13 mouse cellular contexts compared by ENCODE assay signal in genomic region chr4:130913511-130913910, GRCm38 (mm10). TPM values are rescaled to one million over a fixed set of nuclear protein-coding genes. Genes with fewer than 3 reads are reported as not detected.
A peak's percentile ranks its signal among the peaks of the same experiment; 100 is the strongest.
DNase-seq lines count a peak whose midpoint lies in the region; ATAC-seq and TF ChIP-seq lines count a peak whose summit lies in the region.
"Had no signal": no experiment of that assay in that cellular context is flagged by ENCODE, and none has a peak within 500 bp of the region (broad histone marks: within the 10 kb centered on the region; RNA-seq: fewer than 3 reads in every experiment).

No protein-coding gene starts in this region.

- no peak overlapping the region for H3K27ac ChIP-seq in heart, embryonic 13.5 days (replicated peaks)
- peak overlapping the region; percentile 96 for H3K27ac ChIP-seq in spleen, adult 2 months (ENCODE audit: insufficient read depth, low read length)
- H3K27ac ChIP-seq in limb, embryonic 14.5 days (replicated peaks; ENCODE audit: low read depth, low read length) = no peak overlapping the region
- peak overlapping the region; percentile 7; the same call in 1 of the 2 replicates for H3K27ac ChIP-seq in stomach, embryonic 15.5 days
- H3K27ac ChIP-seq in neural tube, embryonic 15.5 days (replicated peaks) = no peak overlapping the region
- H3K27ac ChIP-seq: hindbrain, postnatal 0 days; neural tube, embryonic 13.5 days had no signal

- no peak for ATAC-seq in heart, embryonic 13.5 days (ENCODE audit: extremely low read depth, insufficient number of reproducible peaks, low FRiP score, low TSS enrichment)
- ATAC-seq in limb, embryonic 14.5 days (ENCODE audit: low FRiP score, low read depth) = no peak
- no peak for ATAC-seq in stomach, embryonic 15.5 days (ENCODE audit: insufficient read depth, low FRiP score, low read depth)
- no peak for ATAC-seq in neural tube, embryonic 15.5 days (ENCODE audit: low FRiP score)
- ATAC-seq: hindbrain, postnatal 0 days had no signal

- no peaks in the 10 kb centered on the region for H3K9me3 ChIP-seq in heart, embryonic 13.5 days
- no peaks in the 10 kb centered on the region for H3K9me3 ChIP-seq in limb, embryonic 14.5 days (ENCODE audit: control insufficient read depth, low read length)
- no peaks in the 10 kb centered on the region for H3K9me3 ChIP-seq in stomach, embryonic 15.5 days
- no peaks in the 10 kb centered on the region for H3K9me3 ChIP-seq in neural tube, embryonic 15.5 days (replicated peaks)
- H3K9me3 ChIP-seq: neural tube, embryonic 13.5 days had no signal

- H3K4me3 ChIP-seq in heart, embryonic 13.5 days = peak overlapping the region; percentile 13; the same call in 1 of the 2 replicates
- H3K4me3 ChIP-seq in spleen, adult 2 months (ENCODE audit: extremely low read depth, insufficient read depth, insufficient read length) = peak overlapping the region; percentile 97
- no peak overlapping the region for H3K4me3 ChIP-seq in limb, embryonic 14.5 days (replicated peaks; ENCODE audit: low read length)
- peak overlapping the region; percentile 8; the same call in 1 of the 2 replicates for H3K4me3 ChIP-seq in stomach, embryonic 15.5 days (replicated peaks)
- no peak overlapping the region for H3K4me3 ChIP-seq in neural tube, embryonic 15.5 days (replicated peaks)
- H3K4me3 ChIP-seq: neural tube, embryonic 13.5 days had no signal

- peaks cover 38% of the 10 kb centered on the region for H3K4me1 ChIP-seq in heart, embryonic 13.5 days
- H3K4me1 ChIP-seq in spleen, adult 2 months (ENCODE audit: control insufficient read depth, insufficient read depth, insufficient read length) = peaks cover 56% of the 10 kb centered on the region; the same call in 1 of the 2 replicates
- H3K4me1 ChIP-seq in limb, embryonic 14.5 days (ENCODE audit: control insufficient read depth, insufficient read depth, low read length) = peaks cover 9% of the 10 kb centered on the region; the same call in 1 of the 2 replicates
- 0 out of 2 replicates have a peak, but pooled peaks cover 3% of the 10 kb centered on the region for H3K4me1 ChIP-seq in stomach, embryonic 15.5 days
- H3K4me1 ChIP-seq in neural tube, embryonic 15.5 days = no peaks in the 10 kb centered on the region

- TF ChIP-seq POLR2A in spleen, adult 2 months (IDR thresholded peaks at IDR 0.05; ENCODE audit: low read depth, low read length) = no peak
- TF ChIP-seq POLR2A in limb, embryonic 14.5 days (IDR thresholded peaks at IDR 0.05; ENCODE audit: borderline replicate concordance, extremely low read depth, insufficient read depth, insufficient read length) = no peak

- H3K9ac ChIP-seq in heart, embryonic 13.5 days = no peak overlapping the region
- 0 out of 2 replicates have a peak overlapping the region, but pooled peaks have one; percentile 14 for H3K9ac ChIP-seq in limb, embryonic 14.5 days (ENCODE audit: low read depth, low read length, severe bottlenecking)
- no peak overlapping the region for H3K9ac ChIP-seq in stomach, embryonic 15.5 days
- H3K9ac ChIP-seq in neural tube, embryonic 15.5 days (replicated peaks) = no peak overlapping the region
- H3K9ac ChIP-seq: neural tube, embryonic 13.5 days had no signal

- H3K27me3 ChIP-seq in heart, embryonic 13.5 days (replicated peaks) = no peaks in the 10 kb centered on the region
- no peaks in the 10 kb centered on the region for H3K27me3 ChIP-seq in spleen, adult 2 months (ENCODE audit: control insufficient read depth, insufficient read depth, low read length)
- H3K27me3 ChIP-seq in limb, embryonic 14.5 days (ENCODE audit: control insufficient read depth, insufficient read depth, low read length) = no peaks in the 10 kb centered on the region
- no peaks in the 10 kb centered on the region for H3K27me3 ChIP-seq in stomach, embryonic 15.5 days (replicated peaks)
- H3K27me3 ChIP-seq in neural tube, embryonic 15.5 days (replicated peaks) = no peaks in the 10 kb centered on the region
- H3K27me3 ChIP-seq: neural tube, embryonic 13.5 days had no signal

- no peak for DNase-seq in heart, adult 8-10 months (ENCODE audit: low spot score)
- DNase-seq in spleen, adult 2 months (ENCODE audit: low read depth in 1 of 2, low spot score in 2 of 2) = no peak
- no peak for DNase-seq in spleen, postnatal 14 days (ENCODE audit: low spot score in 2 of 2)
- no peak for DNase-seq in limb, embryonic 14.5 days (ENCODE audit: low spot score)
- DNase-seq in cerebellum, postnatal 4 days (ENCODE audit: low spot score in 2 of 2) = no peak
- DNase-seq: cerebellum, adult 11-12 months; gastrocnemius, postnatal 14 days had no signal

- H3K36me3 ChIP-seq in heart, embryonic 13.5 days = no peaks in the 10 kb centered on the region
- peaks cover 6% of the 10 kb centered on the region; the same call in 1 of the 2 replicates for H3K36me3 ChIP-seq in spleen, adult 2 months (ENCODE audit: control insufficient read depth, insufficient read depth, low read length)
- H3K36me3 ChIP-seq in limb, embryonic 14.5 days (ENCODE audit: control insufficient read depth, insufficient read depth, low read length) = no peaks in the 10 kb centered on the region
- H3K36me3 ChIP-seq in stomach, embryonic 15.5 days = no peaks in the 10 kb centered on the region
- H3K36me3 ChIP-seq in neural tube, embryonic 15.5 days = no peaks in the 10 kb centered on the region
- H3K36me3 ChIP-seq: neural tube, embryonic 13.5 days had no signal

- no peak for TF ChIP-seq CTCF in spleen, adult 2 months (IDR thresholded peaks at IDR 0.05; ENCODE audit: extremely low read depth, insufficient read depth, insufficient read length, insufficient replicate concordance)

- 66% methylated on average over 3 of the region's 3 CpGs for WGBS in heart, embryonic 13.5 days
- 5% methylated on average over 3 of the region's 3 CpGs for WGBS in spleen, adult 2 months
- WGBS in limb, embryonic 14.5 days = 79% methylated on average over 3 of the region's 3 CpGs
- WGBS in stomach, embryonic 15.5 days = 61% methylated on average over 3 of the region's 3 CpGs
- 89% methylated on average over 3 of the region's 3 CpGs for WGBS in neural tube, embryonic 15.5 days

- no peak overlapping the region for H3K4me2 ChIP-seq in heart, embryonic 13.5 days
- H3K4me2 ChIP-seq in limb, embryonic 14.5 days (replicated peaks; ENCODE audit: low read depth, low read length, severe bottlenecking) = no peak overlapping the region
- no peak overlapping the region for H3K4me2 ChIP-seq in stomach, embryonic 15.5 days
- no peak overlapping the region; the same call in 1 of the 2 replicates for H3K4me2 ChIP-seq in neural tube, embryonic 15.5 days
- H3K4me2 ChIP-seq: neural tube, embryonic 13.5 days had no signal

RNA-seq across cellular contexts. Expression of gene Laptm5, which starts 0.6 kb away (rescaled TPM):
- polyA plus RNA-seq in heart, embryonic 13.5 days (2015; fragmentation: Nextera tagmentation; extraction: Ambion mirVana) = 20.1 and 25.9 TPM in 2 replicates
- total RNA-seq in heart, adult 8-10 months (2022) = 10 to 100 TPM in 3 of 4 experiments, 1 to 10 TPM in 1; 9.9 to 35.1 (median 12.5) TPM
- polyA plus RNA-seq in spleen, adult 2 months (2012; rRNA removed) = 903 and 1,004 TPM in 2 replicates
- 45.5 and 55.1 TPM in 2 replicates for polyA plus RNA-seq in limb, embryonic 14.5 days (2012; rRNA removed)
- 69.2 and 75.8 TPM in 2 replicates for polyA plus RNA-seq in limb, embryonic 14.5 days (2014; fragmentation: Nextera tagmentation; extraction: Ambion mirVana)
- polyA plus RNA-seq in stomach, embryonic 15.5 days (2015; fragmentation: Nextera tagmentation; extraction: Ambion mirVana) = 49.7 and 49.9 TPM in 2 replicates
- polyA plus RNA-seq in neural tube, embryonic 15.5 days (2015; fragmentation: Nextera tagmentation; extraction: Ambion mirVana) = 29.8 and 64.3 TPM in 2 replicates

RNA-seq across cellular contexts. Expression of gene Matn1, which starts 30.7 kb away (rescaled TPM):
- 0.09 TPM in 1 of 2 replicates, not detected in the other for polyA plus RNA-seq in heart, embryonic 13.5 days (2015; fragmentation: Nextera tagmentation; extraction: Ambion mirVana)
- not detected for total RNA-seq in heart, adult 8-10 months (2022)
- 0.23 and 0.29 TPM in 2 replicates for polyA plus RNA-seq in spleen, adult 2 months (2012; rRNA removed)
- polyA plus RNA-seq in limb, embryonic 14.5 days (2012; rRNA removed) = 471 and 564 TPM in 2 replicates
- polyA plus RNA-seq in limb, embryonic 14.5 days (2014; fragmentation: Nextera tagmentation; extraction: Ambion mirVana) = 87.5 and 113 TPM in 2 replicates
- 0.06 TPM in 1 of 2 replicates, not detected in the other for polyA plus RNA-seq in stomach, embryonic 15.5 days (2015; fragmentation: Nextera tagmentation; extraction: Ambion mirVana)
- polyA plus RNA-seq in neural tube, embryonic 15.5 days (2015; fragmentation: Nextera tagmentation; extraction: Ambion mirVana) = 3.0 and 10.8 TPM in 2 replicates
- total RNA-seq: gastrocnemius, postnatal 14 days had no signal
- polyA plus RNA-seq: C2C12 had no signal

Comparison
In these comparisons a context has a peak if more than half of its experiments do, and no peak if none do; other contexts are left out.
1. H3K27ac ChIP-seq: peak in spleen, adult 2 months (single experiment) and stomach, embryonic 15.5 days (single experiment); none in heart, embryonic 13.5 days (single experiment), limb, embryonic 14.5 days (single experiment) and neural tube, embryonic 15.5 days (single experiment).
2. H3K4me3 ChIP-seq: peak in heart, embryonic 13.5 days (single experiment), spleen, adult 2 months (single experiment) and stomach, embryonic 15.5 days (single experiment); none in limb, embryonic 14.5 days (single experiment) and neural tube, embryonic 15.5 days (single experiment).
3. RNA of gene Laptm5, which starts 0.6 kb away (polyA plus RNA-seq): 903 to 1,004 TPM in spleen, adult 2 months; 45.5 to 75.8 TPM in limb, embryonic 14.5 days, 49.7 to 49.9 TPM in stomach, embryonic 15.5 days, 29.8 to 64.3 TPM in neural tube, embryonic 15.5 days and 20.1 to 25.9 TPM in heart, embryonic 13.5 days; every median in the first group is over 10 times any median in the second.